Comparison of ENCODE assay signal across 8 mouse cellular contexts in the genomic region with DNA sequence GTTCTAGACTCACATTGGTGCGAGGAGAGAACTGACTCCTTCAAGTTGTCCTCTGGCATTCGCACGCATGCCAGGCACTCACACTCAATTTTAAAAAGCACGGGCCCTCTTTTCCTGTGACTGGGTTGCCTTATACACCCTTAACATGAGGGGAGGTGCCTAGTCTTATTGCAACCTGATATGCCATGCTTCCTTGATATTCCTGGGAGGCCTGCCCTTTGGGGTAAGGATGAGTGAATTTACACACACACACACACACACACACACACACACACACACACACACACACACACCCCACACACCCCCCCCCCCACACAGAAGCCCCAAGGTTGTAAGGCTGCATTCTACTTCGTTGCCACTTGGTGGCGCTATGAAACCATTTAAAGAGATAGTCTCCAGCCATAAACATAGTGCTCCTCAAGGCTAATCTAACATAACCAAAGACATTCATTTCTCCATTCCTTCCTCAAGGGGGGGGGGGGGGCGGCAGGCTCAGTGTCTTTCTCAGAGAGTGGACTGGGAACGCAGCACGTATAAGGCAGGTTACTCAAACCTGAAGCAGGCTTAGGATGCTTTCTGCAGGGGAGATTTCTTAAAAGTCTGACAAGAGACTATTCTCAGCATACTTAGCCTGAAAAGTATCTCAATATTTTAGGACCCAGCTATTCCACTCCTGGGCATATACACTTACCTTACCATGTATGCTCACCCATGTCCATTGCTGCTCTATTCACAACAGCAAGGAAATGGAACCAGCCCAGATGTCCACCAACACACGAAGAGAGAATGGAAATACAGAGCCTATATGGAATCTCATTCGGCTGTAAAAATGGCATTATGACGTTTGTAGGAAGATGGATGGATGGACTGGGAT.
DNase-seq lines count a peak whose midpoint lies in the region; ATAC-seq lines count a peak whose summit lies in the region.

No protein-coding gene starts in this region.

- H3K4me1 ChIP-seq in hindbrain, embryonic 10.5 days (replicated peaks): peaks cover 4% of the 10 kb centered on the region; the same call in 1 of the 2 replicates
- H3K4me1 ChIP-seq in limb, embryonic 13.5 days: no peaks in the 10 kb centered on the region

- no peaks in the 10 kb centered on the region for H3K27me3 ChIP-seq in hindbrain, embryonic 10.5 days (ENCODE audit: insufficient read depth, poor library complexity, severe bottlenecking)
- 0 out of 2 replicates have a peak, but pooled peaks cover 3% of the 10 kb centered on the region for H3K27me3 ChIP-seq in limb, embryonic 13.5 days

- no peak overlapping the region for H3K4me3 ChIP-seq in hindbrain, embryonic 10.5 days
- no peak overlapping the region for H3K4me3 ChIP-seq in limb, embryonic 13.5 days

- intact Hi-C loops in left cerebral cortex, postnatal 14 days (cut with DNase I): no loop called here

- H3K9ac ChIP-seq in limb, embryonic 13.5 days: no peak overlapping the region

- H3K36me3 ChIP-seq in hindbrain, embryonic 10.5 days: peaks cover 2% of the 10 kb centered on the region; the same call in 1 of the 2 replicates
- no peaks in the 10 kb centered on the region for H3K36me3 ChIP-seq in limb, embryonic 13.5 days

- H3K9me3 ChIP-seq in hindbrain, embryonic 10.5 days: no peaks in the 10 kb centered on the region
- H3K9me3 ChIP-seq in limb, embryonic 13.5 days: no peaks in the 10 kb centered on the region

- peak; percentile 56 to 61 for DNase-seq in left cerebral cortex, postnatal 14 days (ENCODE audit: low spot score in 2 of 2)
- DNase-seq in left cerebral cortex, adult 11 months (ENCODE audit: low spot score): no peak
- peak; percentile 82 for DNase-seq in NIH3T3 (ENCODE audit: low read depth)
- DNase-seq in embryo, embryonic 11.5 days (ENCODE audit: low read depth, low spot score): peak; percentile 39
- DNase-seq in hindbrain, embryonic 10.5 days (ENCODE audit: low spot score): peak; percentile 60
- DNase-seq in yolk sac, embryonic 10.5 days (ENCODE audit: low spot score): peak; percentile 55

- H3K4me2 ChIP-seq in limb, embryonic 13.5 days (replicated peaks): no peak overlapping the region

- H3K27ac ChIP-seq in hindbrain, embryonic 10.5 days: no peak overlapping the region
- H3K27ac ChIP-seq in limb, embryonic 13.5 days: no peak overlapping the region

- WGBS in hindbrain, embryonic 10.5 days: 50% methylated on average over 12 of the region's 12 CpGs
- 43% methylated on average over 12 of the region's 12 CpGs for WGBS in limb, embryonic 13.5 days

- ATAC-seq in limb, embryonic 13.5 days (ENCODE audit: low FRiP score, low read depth): peak; percentile 64
- ATAC-seq in monocyte, adult 5-6 weeks (replicated peaks; ENCODE audit: insufficient number of reproducible peaks, low FRiP score, low TSS enrichment, poor library complexity, severe bottlenecking): peak; percentile 60; the same call in 1 of the 2 replicates
